Mouse (Mus musculus): ENCODE measurements around the gene Uhrf1bp1l.

Uhrf1bp1l gene

DNA sequence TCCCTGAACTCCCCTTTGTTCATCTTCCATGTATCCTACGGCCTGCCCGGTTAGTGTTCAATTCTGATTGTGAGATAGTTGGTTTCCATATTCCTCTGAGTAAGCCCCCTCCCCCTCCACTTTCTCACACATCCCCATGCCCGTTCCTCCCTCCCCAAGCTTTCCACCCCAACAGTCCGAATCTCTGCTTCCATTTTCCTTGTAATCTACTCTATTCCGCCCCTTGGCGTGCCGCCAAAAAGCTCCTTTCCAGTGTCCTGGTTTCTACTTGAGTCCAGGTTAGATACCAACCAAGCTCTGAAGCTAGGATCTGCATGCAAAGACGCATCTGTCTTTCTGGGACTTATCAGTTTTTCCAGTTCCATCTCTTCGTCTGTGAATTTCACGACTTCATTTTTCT is 88.4 kb downstream of the Uhrf1bp1l start:
- no peak for TF ChIP-seq POU5F1 (IDR thresholded peaks at IDR 0.05; ENCODE audit: borderline replicate concordance, low read length)
- TF ChIP-seq NANOG (IDR thresholded peaks at IDR 0.05; ENCODE audit: borderline replicate concordance, low read length): no peak
- no peaks in the 10 kb centered on the region for H3K36me3 ChIP-seq (ENCODE audit: insufficient read depth, low read length)
- H3K4me3 ChIP-seq (replicated peaks; ENCODE audit: low read length): no peak overlapping the region
- H3K4me1 ChIP-seq (replicated peaks; ENCODE audit: low read depth, low read length): no peaks in the 10 kb centered on the region
- H3K27me3 ChIP-seq (ENCODE audit: insufficient read depth, low read length): no peaks in the 10 kb centered on the region
- H3K9me3 ChIP-seq (ENCODE audit: low read length): no peaks in the 10 kb centered on the region

DNA sequence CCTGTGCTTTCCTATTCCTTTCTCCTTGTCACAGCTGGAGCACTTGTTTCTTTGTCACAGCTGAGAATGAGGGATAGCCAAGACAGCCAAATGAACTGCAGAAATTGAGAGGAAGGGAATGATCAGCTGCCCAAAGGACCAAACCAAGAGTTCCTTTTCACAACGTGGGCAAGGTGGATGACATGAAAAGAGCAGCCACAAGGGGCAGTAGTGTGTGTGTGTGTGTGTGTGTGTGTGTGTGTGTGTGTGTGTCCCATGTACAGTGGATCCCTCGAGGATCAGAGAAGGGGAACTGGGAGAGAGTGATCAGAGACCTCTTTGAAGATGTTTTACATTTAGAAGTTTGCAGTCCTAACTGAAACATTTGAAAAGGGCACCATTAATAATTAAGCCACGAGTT is 92.7 kb downstream of the Uhrf1bp1l start:
- TF ChIP-seq NANOG (IDR thresholded peaks at IDR 0.05; ENCODE audit: borderline replicate concordance, low read length): no peak
- TF ChIP-seq CTCF (conservative IDR thresholded peaks at IDR 0.05; ENCODE audit: low read length): peak; percentile 13; the same call in 1 of the 2 replicates
- H3K36me3 ChIP-seq (ENCODE audit: insufficient read depth, low read length): no peaks in the 10 kb centered on the region
- H3K4me1 ChIP-seq (replicated peaks; ENCODE audit: low read depth, low read length): no peaks in the 10 kb centered on the region
- H3K9me3 ChIP-seq (ENCODE audit: low read length): no peaks in the 10 kb centered on the region
- no peaks in the 10 kb centered on the region for H3K27me3 ChIP-seq (ENCODE audit: insufficient read depth, low read length)
- H3K4me3 ChIP-seq (replicated peaks; ENCODE audit: low read length): no peak overlapping the region

DNA sequence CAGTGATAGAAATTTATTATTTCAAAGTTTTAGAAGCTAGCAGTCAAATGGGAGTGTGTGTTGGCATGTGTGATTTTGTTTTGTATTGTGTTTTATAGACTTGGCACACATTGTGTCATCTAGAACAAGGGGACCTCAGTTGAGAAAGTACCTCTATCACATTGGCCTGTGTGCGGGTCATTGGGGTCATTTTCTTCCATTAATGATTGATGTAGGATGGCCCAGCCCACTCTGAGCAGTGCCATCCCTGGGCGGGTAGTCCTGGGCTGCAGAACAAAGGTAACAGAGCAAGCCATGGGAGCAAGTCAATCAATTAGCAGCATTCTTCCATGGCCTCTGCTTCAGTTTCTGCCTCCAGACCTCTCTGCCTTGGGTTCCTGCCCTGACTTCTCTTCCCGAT is 94.0 kb downstream of the Uhrf1bp1l start:
- H3K4me3 ChIP-seq (replicated peaks; ENCODE audit: low read length): no peak overlapping the region
- H3K4me1 ChIP-seq (replicated peaks; ENCODE audit: low read depth, low read length): no peaks in the 10 kb centered on the region
- H3K9me3 ChIP-seq (ENCODE audit: low read length): no peaks in the 10 kb centered on the region
- TF ChIP-seq POU5F1 (IDR thresholded peaks at IDR 0.05; ENCODE audit: borderline replicate concordance, low read length): no peak
- TF ChIP-seq CTCF (conservative IDR thresholded peaks at IDR 0.05; ENCODE audit: low read length): no peak
- TF ChIP-seq NANOG (IDR thresholded peaks at IDR 0.05; ENCODE audit: borderline replicate concordance, low read length): no peak
- no peaks in the 10 kb centered on the region for H3K27me3 ChIP-seq (ENCODE audit: insufficient read depth, low read length)
- no peaks in the 10 kb centered on the region for H3K36me3 ChIP-seq (ENCODE audit: insufficient read depth, low read length)

DNA sequence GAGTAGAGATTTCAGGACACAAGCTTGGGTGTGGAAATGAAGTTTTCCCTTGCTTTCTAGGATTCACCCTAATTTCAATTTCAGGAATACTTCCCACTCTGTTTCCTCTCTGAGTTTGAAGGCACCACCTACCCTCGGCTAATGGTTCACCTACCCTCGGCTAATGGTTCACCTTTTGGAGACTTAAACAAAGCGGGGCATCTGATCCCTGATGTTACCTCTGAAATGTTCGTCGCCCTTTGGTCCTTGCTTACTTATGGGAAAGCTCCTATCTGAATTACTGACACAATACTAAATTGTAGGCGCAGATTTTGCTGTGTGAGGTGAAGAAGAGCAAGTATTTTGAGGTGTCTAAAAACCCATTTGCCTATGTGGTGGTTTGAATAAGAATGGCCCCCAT is 106.2 kb downstream of the Uhrf1bp1l start:
- Histone ChIP-seq H3K36me3 (ENCODE audit: insufficient read depth, low read length) (no peaks in the 10 kb centered on the region), H3K9me3 (ENCODE audit: low read length) (peaks cover 14% of the 10 kb centered on the region; the same call in 1 of the 2 replicates), H3K4me1 (replicated peaks; ENCODE audit: low read depth, low read length) (no peaks in the 10 kb centered on the region), H3K27me3 (ENCODE audit: insufficient read depth, low read length) (no peaks in the 10 kb centered on the region), H3K4me3 (replicated peaks; ENCODE audit: low read length) (no peak overlapping the region)
- no peak for TF ChIP-seq POU5F1 (IDR thresholded peaks at IDR 0.05; ENCODE audit: borderline replicate concordance, low read length)
- TF ChIP-seq CTCF (conservative IDR thresholded peaks at IDR 0.05; ENCODE audit: low read length): no peak

DNA sequence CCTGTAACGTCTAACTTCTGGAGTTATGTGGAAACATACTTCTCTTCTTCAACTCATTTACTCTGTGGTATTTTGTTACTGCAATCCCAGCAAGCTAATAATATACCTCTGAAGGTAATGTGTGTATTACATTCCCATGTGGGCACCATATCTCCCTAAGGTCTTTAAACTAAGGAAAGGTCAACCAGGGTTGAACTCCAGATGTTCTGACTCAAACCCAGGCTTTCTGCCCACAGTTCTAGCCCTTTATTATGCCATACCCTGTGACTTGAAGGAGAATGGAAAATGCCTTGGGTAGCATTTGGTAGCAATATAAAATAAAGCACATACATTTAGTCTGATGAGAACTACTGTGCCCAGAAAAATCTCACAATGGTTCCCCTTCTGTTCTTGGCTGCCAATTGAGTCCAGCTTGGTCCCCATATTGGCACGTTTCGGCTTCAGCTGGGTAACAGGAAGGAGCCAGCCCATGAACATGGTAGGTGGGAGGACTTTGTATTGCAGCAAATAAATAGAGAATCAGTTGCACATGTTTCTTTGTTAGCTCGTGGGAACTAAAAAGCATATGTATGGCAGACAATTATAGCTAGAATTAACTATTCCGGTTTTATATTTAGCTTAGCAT is 110.6 kb downstream of the Uhrf1bp1l start:
- Histone ChIP-seq H3K9me3 (ENCODE audit: low read length) (no peaks in the 10 kb centered on the region), H3K4me1 (replicated peaks; ENCODE audit: low read depth, low read length) (no peaks in the 10 kb centered on the region), H3K36me3 (ENCODE audit: insufficient read depth, low read length) (no peaks in the 10 kb centered on the region), H3K27me3 (ENCODE audit: insufficient read depth, low read length) (no peaks in the 10 kb centered on the region), H3K4me3 (replicated peaks; ENCODE audit: low read length) (no peak overlapping the region)
- TF ChIP-seq CTCF (conservative IDR thresholded peaks at IDR 0.05; ENCODE audit: low read length): no peak
- no peak for TF ChIP-seq POU5F1 (IDR thresholded peaks at IDR 0.05; ENCODE audit: borderline replicate concordance, low read length)
- TF ChIP-seq NANOG (IDR thresholded peaks at IDR 0.05; ENCODE audit: borderline replicate concordance, low read length): no peak

DNA sequence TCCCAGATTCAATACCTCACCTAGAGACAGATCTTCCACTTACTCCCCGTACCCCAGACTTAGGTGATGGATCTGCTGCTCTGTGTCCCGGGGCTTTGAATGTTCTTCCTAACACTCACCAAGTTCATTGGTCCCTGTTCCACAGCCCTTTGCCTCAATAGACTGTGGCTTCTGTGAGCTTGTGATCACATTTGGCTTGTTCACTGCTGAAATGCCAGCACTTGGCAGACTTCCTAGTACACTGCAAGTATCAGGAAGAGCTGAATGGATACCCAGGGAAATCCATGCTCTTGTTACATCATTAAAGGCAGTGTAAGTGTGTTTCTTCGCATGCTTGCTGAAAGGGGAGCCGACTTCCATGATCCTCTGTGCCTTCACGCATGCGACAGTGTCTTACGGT is 111.5 kb downstream of the Uhrf1bp1l start:
- no peaks in the 10 kb centered on the region for H3K27me3 ChIP-seq (ENCODE audit: insufficient read depth, low read length)
- TF ChIP-seq CTCF (conservative IDR thresholded peaks at IDR 0.05; ENCODE audit: low read length) (no peak), POU5F1 (IDR thresholded peaks at IDR 0.05; ENCODE audit: borderline replicate concordance, low read length) (no peak), NANOG (IDR thresholded peaks at IDR 0.05; ENCODE audit: borderline replicate concordance, low read length) (no peak)
- H3K9me3 ChIP-seq (ENCODE audit: low read length): no peaks in the 10 kb centered on the region
- no peak overlapping the region for H3K4me3 ChIP-seq (replicated peaks; ENCODE audit: low read length)
- H3K36me3 ChIP-seq (ENCODE audit: insufficient read depth, low read length): no peaks in the 10 kb centered on the region
- no peaks in the 10 kb centered on the region for H3K4me1 ChIP-seq (replicated peaks; ENCODE audit: low read depth, low read length)

DNA sequence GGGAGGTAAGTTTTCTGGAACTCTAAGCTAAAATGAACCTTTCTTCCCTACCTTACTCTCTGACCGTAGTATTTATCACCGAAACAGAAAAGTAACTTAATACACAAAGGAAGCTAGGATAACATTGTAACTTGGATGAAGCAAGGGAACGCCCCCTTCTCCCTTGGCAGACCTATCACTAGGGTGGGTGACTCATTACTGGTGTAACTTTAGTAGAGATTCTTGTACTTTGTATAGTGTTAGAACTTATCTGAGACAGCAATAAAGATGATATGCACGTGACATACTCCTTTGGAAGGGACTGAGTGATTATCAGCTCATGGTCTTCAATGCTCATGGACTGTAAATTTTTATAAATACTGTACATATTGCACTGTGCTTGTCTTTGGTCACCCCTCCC is 123.4 kb downstream of the Uhrf1bp1l start:
- H3K27me3 ChIP-seq (ENCODE audit: insufficient read depth, low read length): peaks cover 28% of the 10 kb centered on the region
- H3K4me1 ChIP-seq (replicated peaks; ENCODE audit: low read depth, low read length): peaks cover 5% of the 10 kb centered on the region
- H3K36me3 ChIP-seq (ENCODE audit: insufficient read depth, low read length): no peaks in the 10 kb centered on the region
- H3K9me3 ChIP-seq (ENCODE audit: low read length): no peaks in the 10 kb centered on the region
- no peak for TF ChIP-seq POU5F1 (IDR thresholded peaks at IDR 0.05; ENCODE audit: borderline replicate concordance, low read length)
- no peak for TF ChIP-seq NANOG (IDR thresholded peaks at IDR 0.05; ENCODE audit: borderline replicate concordance, low read length)
- TF ChIP-seq CTCF (conservative IDR thresholded peaks at IDR 0.05; ENCODE audit: low read length): no peak
- H3K4me3 ChIP-seq (replicated peaks; ENCODE audit: low read length): no peak overlapping the region

DNA sequence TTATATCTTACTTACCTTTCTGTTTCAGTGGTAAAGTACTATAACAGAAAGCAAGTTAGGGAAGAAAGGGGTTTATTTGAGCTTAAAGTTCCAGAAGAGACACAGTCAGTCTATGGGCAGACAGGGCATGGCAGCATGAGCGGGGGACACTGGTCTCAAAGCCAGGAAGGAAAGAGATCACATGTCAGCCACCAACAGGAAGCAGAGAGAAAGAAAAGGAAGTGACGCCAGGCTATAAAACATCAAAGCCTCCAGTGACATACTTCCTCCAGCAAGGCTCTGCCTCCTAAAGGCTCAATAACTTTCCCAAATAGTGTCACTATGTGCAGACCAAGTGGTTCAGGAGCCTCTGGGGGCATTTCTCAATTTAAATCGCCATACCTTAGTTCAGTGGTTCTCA is 124.0 kb downstream of the Uhrf1bp1l start:
- H3K4me3 ChIP-seq (replicated peaks; ENCODE audit: low read length): no peak overlapping the region
- peaks cover 34% of the 10 kb centered on the region for H3K27me3 ChIP-seq (ENCODE audit: insufficient read depth, low read length)
- peaks cover 10% of the 10 kb centered on the region for H3K4me1 ChIP-seq (replicated peaks; ENCODE audit: low read depth, low read length)
- TF ChIP-seq POU5F1 (IDR thresholded peaks at IDR 0.05; ENCODE audit: borderline replicate concordance, low read length) (no peak), NANOG (IDR thresholded peaks at IDR 0.05; ENCODE audit: borderline replicate concordance, low read length) (no peak), CTCF (conservative IDR thresholded peaks at IDR 0.05; ENCODE audit: low read length) (no peak)
- no peaks in the 10 kb centered on the region for H3K9me3 ChIP-seq (ENCODE audit: low read length)
- H3K36me3 ChIP-seq (ENCODE audit: insufficient read depth, low read length): no peaks in the 10 kb centered on the region
